Mouse (Mus musculus) MN1 (cell line): Measurements from ENCODE around the gene Esr1.
A peak's percentile ranks its signal among the peaks of the same experiment; 100 is the strongest.

Experiments used
- DNase-seq: peaks from one replicate; pipeline ENCODE4 v3.0.0-alpha.2; 2016; ENCODE audit warnings: low spot score

The Esr1 gene

GRCm38 (mm10) chr10:4620596-4621504, 9.5 kb downstream of the Esr1 start:
- peak; percentile 30 for DNase-seq

- no peak for DNase-seq
These were observed 10.1 kb downstream of the Esr1 start for GRCm38 (mm10) chr10:4621505-4621815.

- no peak for DNase-seq
These were observed 11.9 kb downstream of the Esr1 start for GRCm38 (mm10) chr10:4623319-4623718.

GRCm38 (mm10) chr10:4624581-4624980, 13.2 kb downstream of the Esr1 start:
- DNase-seq = no peak

GRCm38 (mm10) chr10:4625300-4625699, 13.9 kb downstream of the Esr1 start:
- no peak for DNase-seq

GRCm38 (mm10) chr10:4626432-4626831, 15.0 kb downstream of the Esr1 start:
- no peak for DNase-seq

- DNase-seq = no peak
These were observed 15.6 kb downstream of the Esr1 start for GRCm38 (mm10) chr10:4626996-4627395.

GRCm38 (mm10) chr10:4627415-4627814, 16.0 kb downstream of the Esr1 start:
- no peak for DNase-seq

GRCm38 (mm10) chr10:4629314-4629713, 17.9 kb downstream of the Esr1 start:
- DNase-seq = no peak

- DNase-seq = peak; percentile 28
These were observed 20.9 kb downstream of the Esr1 start for GRCm38 (mm10) chr10:4632211-4632704.

GRCm38 (mm10) chr10:4633287-4634030, 22.1 kb downstream of the Esr1 start:
- DNase-seq = no peak

- DNase-seq = no peak
These were observed 24.3 kb downstream of the Esr1 start for GRCm38 (mm10) chr10:4635740-4636139.

- DNase-seq = no peak
These were observed 34.7 kb downstream of the Esr1 start for GRCm38 (mm10) chr10:4646074-4646473.

- DNase-seq = no peak
These were observed 35.5 kb downstream of the Esr1 start for GRCm38 (mm10) chr10:4646851-4647250.

- no peak for DNase-seq
These were observed 54.0 kb downstream of the Esr1 start for GRCm38 (mm10) chr10:4665380-4665779.

GRCm38 (mm10) chr10:4667006-4667405, 55.6 kb downstream of the Esr1 start:
- no peak for DNase-seq

GRCm38 (mm10) chr10:4670053-4670452, 58.7 kb downstream of the Esr1 start:
- no peak for DNase-seq

- DNase-seq = no peak
These were observed 60.5 kb downstream of the Esr1 start for GRCm38 (mm10) chr10:4671876-4672275.

GRCm38 (mm10) chr10:4673311-4673816, 62.0 kb downstream of the Esr1 start:
- no peak for DNase-seq

- peak; percentile 39 for DNase-seq
These were observed 63.7 kb downstream of the Esr1 start for GRCm38 (mm10) chr10:4674983-4675592.

GRCm38 (mm10) chr10:4683106-4683505, 71.7 kb downstream of the Esr1 start:
- no peak for DNase-seq

GRCm38 (mm10) chr10:4683711-4684265, 72.4 kb downstream of the Esr1 start:
- no peak for DNase-seq
